Comparison of ENCODE assay signal across 9 mouse cellular contexts in genomic region chr4:43398829-43399331, GRCm38 (mm10). TPM values are rescaled to one million over a fixed set of nuclear protein-coding genes. Genes with fewer than 3 reads are reported as not detected.
DNase-seq lines count a peak whose midpoint lies in the region; ATAC-seq lines count a peak whose summit lies in the region.
"Had no signal": no experiment of that assay in that cellular context is flagged by ENCODE, and none has a peak within 500 bp of the region (broad histone marks: within the 10 kb centered on the region; RNA-seq: fewer than 3 reads in every experiment).

No protein-coding gene starts in this region.

- 32% methylated on average over 17 of the region's 17 CpGs for WGBS in intestine, embryonic 15.5 days

- H3K36me3 ChIP-seq in intestine, embryonic 15.5 days: no peaks in the 10 kb centered on the region

- no peak for ATAC-seq in intestine, embryonic 15.5 days

- H3K9ac ChIP-seq in intestine, embryonic 15.5 days: no peak overlapping the region

- peak; percentile 66 for DNase-seq in kidney, adult 18-20 months
- DNase-seq in kidney, adult 9 months: no peak
- DNase-seq in adrenal gland, postnatal 25 days: peak; percentile 78
- DNase-seq in gastrocnemius, postnatal 10 days: peak; percentile 66
- DNase-seq in lung, postnatal 36 days: peak; percentile 82
- no peak for DNase-seq in embryo, embryonic 11 days
- no peak for DNase-seq in spleen, postnatal 36 days (ENCODE audit: low spot score in 2 of 2)

- peak overlapping the region; percentile 45; the same call in 1 of the 2 replicates for H3K27ac ChIP-seq in intestine, embryonic 15.5 days

- no peak overlapping the region for H3K4me2 ChIP-seq in intestine, embryonic 15.5 days (replicated peaks)

- H3K27me3 ChIP-seq in intestine, embryonic 15.5 days (replicated peaks): no peaks in the 10 kb centered on the region

- H3K4me1 ChIP-seq in intestine, embryonic 15.5 days (replicated peaks): peaks cover 54% of the 10 kb centered on the region

- H3K4me3 ChIP-seq in intestine, embryonic 15.5 days (replicated peaks): no peak overlapping the region

- no peaks in the 10 kb centered on the region for H3K9me3 ChIP-seq in intestine, embryonic 15.5 days

RNA-seq across cellular contexts. Expression of gene Rusc2, which starts 17.1 kb away (rescaled TPM):
- total RNA-seq in adrenal gland, postnatal 25 days (2021): 38.6 and 62.1 TPM in 2 replicates
- total RNA-seq in gastrocnemius, postnatal 10 days (2021): 10 to 100 TPM; 30.3 to 33.9 TPM
- polyA plus RNA-seq in intestine, embryonic 15.5 days (2015; fragmentation: Nextera tagmentation; extraction: Ambion mirVana): 13.1 and 14.0 TPM in 2 replicates

RNA-seq across cellular contexts. Expression of gene Fam166b, which starts 30.1 kb away (rescaled TPM):
- total RNA-seq in adrenal gland, postnatal 25 days (2021): not detected in 2 replicates
- total RNA-seq in gastrocnemius, postnatal 10 days (2021): not detected
- polyA plus RNA-seq in intestine, embryonic 15.5 days (2015; fragmentation: Nextera tagmentation; extraction: Ambion mirVana): 0.28 TPM in 1 of 2 replicates, not detected in the other
- total RNA-seq: MEL had no signal

RNA-seq across cellular contexts. Expression of gene Tesk1, which starts 42.9 kb away (rescaled TPM):
- total RNA-seq in adrenal gland, postnatal 25 days (2021): 51.3 and 53.2 TPM in 2 replicates
- total RNA-seq in gastrocnemius, postnatal 10 days (2021): 10 to 100 TPM; 28.0 to 34.7 TPM
- 6.8 and 7.9 TPM in 2 replicates for polyA plus RNA-seq in intestine, embryonic 15.5 days (2015; fragmentation: Nextera tagmentation; extraction: Ambion mirVana)

RNA-seq across cellular contexts. Expression of gene Cd72, which starts 55.5 kb away (rescaled TPM):
- total RNA-seq in adrenal gland, postnatal 25 days (2021): 2.9 TPM in 1 of 2 replicates, not detected in the other
- total RNA-seq in gastrocnemius, postnatal 10 days (2021): under 1 TPM in 1 of 2 experiments, not detected in 1; 0.61 TPM
- polyA plus RNA-seq in intestine, embryonic 15.5 days (2015; fragmentation: Nextera tagmentation; extraction: Ambion mirVana): 2.7 and 2.9 TPM in 2 replicates

Comparison
In these comparisons a context has a peak if more than half of its experiments do, and no peak if none do; other contexts are left out.
1. DNase-seq: peak in kidney, adult 18-20 months (single experiment), adrenal gland, postnatal 25 days (single experiment), gastrocnemius, postnatal 10 days (single experiment) and lung, postnatal 36 days (single experiment); none in kidney, adult 9 months (single experiment), embryo, embryonic 11 days (single experiment) and spleen, postnatal 36 days (0 of 2).